ENCODE assay signal across 8 mouse cellular contexts in genomic region chr8:106935899-106936477, GRCm38 (mm10). TPM values are rescaled to one million over a fixed set of nuclear protein-coding genes. Genes with fewer than 3 reads are reported as not detected.
DNase-seq lines count a peak whose midpoint lies in the region; ATAC-seq and TF ChIP-seq lines count a peak whose summit lies in the region.

No protein-coding gene starts in this region.

- no peak for TF ChIP-seq CTCF in lung, postnatal 0 days (IDR thresholded peaks at IDR 0.05)

- peak overlapping the region; percentile 64 for H3K4me2 ChIP-seq in embryonic facial prominence, embryonic 15.5 days (replicated peaks)
- peak overlapping the region; percentile 90 for H3K4me2 ChIP-seq in lung, postnatal 0 days (replicated peaks; ENCODE audit: low read depth, low read length)

- intact Hi-C loops in heart, postnatal 25 days (cut with DNase I) = loop anchor here (5.0 kb wide), 2 partner anchors 36 to 44 kb away; partner anchors contain the start of gene Utp4

- H3K27ac ChIP-seq in embryonic facial prominence, embryonic 15.5 days (replicated peaks) = peak overlapping the region; percentile 89
- peak overlapping the region; percentile 91 for H3K27ac ChIP-seq in lung, postnatal 0 days (ENCODE audit: low read length)

- peak; percentile 35 for ATAC-seq in CD4-positive, CD25-positive, alpha-beta regulatory T cell, adult 4 months
- ATAC-seq in embryonic facial prominence, embryonic 15.5 days (ENCODE audit: insufficient number of reproducible peaks, low FRiP score, low TSS enrichment, low read depth) = peak; percentile 78
- peak; percentile 71 for ATAC-seq in lung, postnatal 0 days

- under 1% methylated on average over 63 of the region's 76 CpGs for WGBS in embryonic facial prominence, embryonic 15.5 days
- WGBS in lung, postnatal 0 days = 3% methylated on average over 46 of the region's 76 CpGs

- H3K36me3 ChIP-seq in embryonic facial prominence, embryonic 15.5 days = no peaks in the 10 kb centered on the region
- H3K36me3 ChIP-seq in lung, postnatal 0 days (ENCODE audit: insufficient read depth, low read length) = no peaks in the 10 kb centered on the region

- H3K9me3 ChIP-seq in embryonic facial prominence, embryonic 15.5 days (replicated peaks) = no peaks in the 10 kb centered on the region
- no peaks in the 10 kb centered on the region for H3K9me3 ChIP-seq in lung, postnatal 0 days (ENCODE audit: low read length)

- H3K9ac ChIP-seq in embryonic facial prominence, embryonic 15.5 days = peak overlapping the region; percentile 85
- H3K9ac ChIP-seq in lung, postnatal 0 days (replicated peaks; ENCODE audit: low read depth) = peak overlapping the region; percentile 75

- H3K27me3 ChIP-seq in embryonic facial prominence, embryonic 15.5 days = no peaks in the 10 kb centered on the region
- no peaks in the 10 kb centered on the region for H3K27me3 ChIP-seq in lung, postnatal 0 days (replicated peaks; ENCODE audit: insufficient read depth, low read length)

- peak; percentile 70 for DNase-seq in adrenal gland, postnatal 25 days
- peak; percentile 42 for DNase-seq in heart, postnatal 25 days (ENCODE audit: low spot score)
- DNase-seq in kidney, postnatal 4 days = peak; percentile 71 to 81
- peak; percentile 64 for DNase-seq in lung, postnatal 0 days (ENCODE audit: low spot score)
- peak; percentile 49 for DNase-seq in ovary, postnatal 10 days (ENCODE audit: low spot score)
- DNase-seq in thymus, postnatal 25 days = peak; percentile 47

- H3K4me3 ChIP-seq in embryonic facial prominence, embryonic 15.5 days (replicated peaks) = peak overlapping the region; percentile 96
- peak overlapping the region; percentile 86 for H3K4me3 ChIP-seq in lung, postnatal 0 days (ENCODE audit: low read depth, low read length)

- no peak for TF ChIP-seq EP300 in lung, postnatal 0 days (IDR thresholded peaks at IDR 0.05)

- H3K4me1 ChIP-seq in embryonic facial prominence, embryonic 15.5 days = peaks cover 38% of the 10 kb centered on the region
- peaks cover 16% of the 10 kb centered on the region; the same call in 1 of the 2 replicates for H3K4me1 ChIP-seq in lung, postnatal 0 days (ENCODE audit: insufficient read depth, low read depth, low read length)

RNA-seq across cellular contexts. Expression of gene Sntb2, which starts 0.4 kb away (rescaled TPM):
- polyA plus RNA-seq in CD4-positive, CD25-positive, alpha-beta regulatory T cell, adult 4 months (2017; shearing (Covaris generic)) = 1 to 10 TPM; 2.9 to 6.5 TPM
- total RNA-seq in adrenal gland, postnatal 25 days (2021) = 31.4 and 52.7 TPM in 2 replicates
- 18.3 and 21.6 TPM in 2 replicates for polyA plus RNA-seq in embryonic facial prominence, embryonic 15.5 days (2015; fragmentation: Nextera tagmentation; extraction: Ambion mirVana)
- total RNA-seq in heart, postnatal 25 days (2021) = 10 to 100 TPM; 12.9 to 13.0 TPM
- 13.4 and 16.3 TPM in 2 replicates for polyA plus RNA-seq in lung, postnatal 0 days (2015; fragmentation: Nextera tagmentation; extraction: Ambion mirVana)

RNA-seq across cellular contexts. Expression of gene Utp4, which starts 42.6 kb away (rescaled TPM):
- 10 to 100 TPM; 53.2 to 64.3 TPM for polyA plus RNA-seq in CD4-positive, CD25-positive, alpha-beta regulatory T cell, adult 4 months (2017; shearing (Covaris generic))
- total RNA-seq in adrenal gland, postnatal 25 days (2021) = 39.6 and 47.2 TPM in 2 replicates
- polyA plus RNA-seq in embryonic facial prominence, embryonic 15.5 days (2015; fragmentation: Nextera tagmentation; extraction: Ambion mirVana) = 59.7 and 60.5 TPM in 2 replicates
- total RNA-seq in heart, postnatal 25 days (2021) = 10 to 100 TPM; 17.7 to 19.1 TPM
- 25.4 and 26.7 TPM in 2 replicates for polyA plus RNA-seq in lung, postnatal 0 days (2015; fragmentation: Nextera tagmentation; extraction: Ambion mirVana)

Comparison
In these comparisons a context has a peak if more than half of its experiments do, and no peak if none do; other contexts are left out.
1. Peak in every context shown above with its lines: DNase-seq, ATAC-seq, H3K4me3 ChIP-seq and H3K27ac ChIP-seq.